Mouse (Mus musculus): ENCODE data around the gene Cd101. TPM values are rescaled to one million over a fixed set of nuclear protein-coding genes. Genes with fewer than 3 reads are reported as not detected.

Cd101 gene
- 0.05 TPM in 1 of 2 replicates, not detected in the other for polyA plus RNA-seq (2015; fragmentation: Nextera tagmentation; extraction: Ambion mirVana)

DNA sequence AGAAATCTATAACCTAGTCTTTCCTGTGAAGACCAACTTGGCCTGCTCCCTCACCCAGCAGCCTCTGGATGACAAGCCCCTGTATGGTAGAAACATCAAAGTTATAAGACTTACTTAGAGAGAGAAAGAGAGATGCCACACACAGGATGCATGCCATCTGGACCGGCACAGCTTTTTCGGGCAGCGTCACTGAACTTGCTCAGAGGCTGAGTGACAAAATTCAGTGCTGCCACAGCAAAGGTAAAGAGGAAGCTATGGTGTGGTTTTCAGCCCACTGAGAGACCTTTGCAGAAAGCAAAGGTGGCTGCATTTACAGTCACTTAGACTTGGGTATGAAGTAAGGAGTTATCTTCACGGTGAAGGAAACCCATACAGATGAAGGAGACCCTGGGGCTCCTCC lies at the start of gene Cd101:
Gene Cd101, minus strand, starts transcription at position 218 of the 400 bp plus-strand sequence.
- H3K9me3 ChIP-seq = no peaks in the 10 kb centered on the region
- H3K4me1 ChIP-seq (replicated peaks) = 0 out of 2 replicates have a peak, but pooled peaks cover 4% of the 10 kb centered on the region
- H3K4me3 ChIP-seq (replicated peaks) = no peak within 1 kb of the TSS
- H3K4me2 ChIP-seq (replicated peaks) = no peak within 1 kb of the TSS
- H3K27me3 ChIP-seq (replicated peaks) = no peaks in the 10 kb centered on the region
- WGBS = 89% methylated on average over 4 of the region's 4 CpGs
- no peaks in the 10 kb centered on the region for H3K36me3 ChIP-seq
- H3K9ac ChIP-seq = no peak within 1 kb of the TSS
- H3K27ac ChIP-seq = no peak within 1 kb of the TSS
- ATAC-seq = no peak

DNA sequence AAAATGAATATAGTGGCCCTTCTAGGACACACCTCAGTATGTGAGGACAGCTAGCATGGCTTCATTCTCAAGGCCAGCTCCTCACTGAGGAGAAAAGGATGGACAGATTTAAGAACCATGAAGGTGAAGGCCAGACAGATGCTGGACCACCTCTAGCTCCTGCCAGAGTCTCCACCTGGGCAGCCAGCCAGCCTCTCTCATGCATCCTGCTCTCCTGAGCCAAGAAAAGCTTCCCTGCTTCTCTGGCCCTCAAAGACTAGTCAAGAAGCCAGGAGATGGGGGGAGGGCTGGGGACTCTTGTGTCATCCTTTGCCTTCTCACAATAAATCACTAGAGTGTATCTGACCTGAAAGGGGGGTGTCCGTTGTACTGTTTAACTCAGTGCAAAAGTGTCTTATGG lies 49.0 kb upstream of the Cd101 start:
- Histone ChIP-seq H3K4me2 (replicated peaks) (no peak overlapping the region), H3K27ac (no peak overlapping the region), H3K9me3 (no peaks in the 10 kb centered on the region), H3K4me3 (replicated peaks) (no peak overlapping the region), H3K9ac (no peak overlapping the region), H3K4me1 (replicated peaks) (peaks cover 6% of the 10 kb centered on the region; the same call in 1 of the 2 replicates), H3K27me3 (replicated peaks) (no peaks in the 10 kb centered on the region), H3K36me3 (peaks cover 6% of the 10 kb centered on the region; the same call in 1 of the 2 replicates)
- peak; percentile 34; the same call in 1 of the 2 replicates for ATAC-seq
- WGBS = 69% methylated on average over 1 of the region's 1 CpGs

DNA sequence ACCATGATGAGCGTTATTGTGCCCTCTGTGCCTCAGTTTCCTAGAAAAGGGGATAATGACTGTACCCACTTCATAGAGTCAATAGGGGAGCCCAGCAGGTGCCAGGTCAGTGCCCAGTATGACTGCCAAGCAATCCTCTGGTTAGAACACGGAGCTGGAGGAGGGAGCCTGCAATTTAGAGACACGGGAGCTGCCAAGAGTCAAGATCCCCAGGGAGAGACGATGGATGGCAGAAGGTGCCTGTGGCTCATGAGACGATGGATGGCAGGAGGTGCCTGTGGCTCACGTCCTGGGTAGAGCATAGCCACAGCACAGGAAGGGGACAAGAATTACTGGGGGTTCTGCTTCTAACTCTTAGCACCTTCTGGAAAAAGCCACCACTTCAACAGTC lies 48.3 kb upstream of the Cd101 start:
- 85% methylated on average over 6 of the region's 6 CpGs for WGBS
- no peak overlapping the region for H3K4me3 ChIP-seq (replicated peaks)
- H3K4me1 ChIP-seq (replicated peaks) = peaks cover 6% of the 10 kb centered on the region; the same call in 1 of the 2 replicates
- H3K9me3 ChIP-seq = no peaks in the 10 kb centered on the region
- no peaks in the 10 kb centered on the region for H3K27me3 ChIP-seq (replicated peaks)
- no peak overlapping the region for H3K27ac ChIP-seq
- peaks cover 9% of the 10 kb centered on the region for H3K36me3 ChIP-seq
- H3K4me2 ChIP-seq (replicated peaks) = no peak overlapping the region
- no peak overlapping the region for H3K9ac ChIP-seq
- no peak for ATAC-seq

DNA sequence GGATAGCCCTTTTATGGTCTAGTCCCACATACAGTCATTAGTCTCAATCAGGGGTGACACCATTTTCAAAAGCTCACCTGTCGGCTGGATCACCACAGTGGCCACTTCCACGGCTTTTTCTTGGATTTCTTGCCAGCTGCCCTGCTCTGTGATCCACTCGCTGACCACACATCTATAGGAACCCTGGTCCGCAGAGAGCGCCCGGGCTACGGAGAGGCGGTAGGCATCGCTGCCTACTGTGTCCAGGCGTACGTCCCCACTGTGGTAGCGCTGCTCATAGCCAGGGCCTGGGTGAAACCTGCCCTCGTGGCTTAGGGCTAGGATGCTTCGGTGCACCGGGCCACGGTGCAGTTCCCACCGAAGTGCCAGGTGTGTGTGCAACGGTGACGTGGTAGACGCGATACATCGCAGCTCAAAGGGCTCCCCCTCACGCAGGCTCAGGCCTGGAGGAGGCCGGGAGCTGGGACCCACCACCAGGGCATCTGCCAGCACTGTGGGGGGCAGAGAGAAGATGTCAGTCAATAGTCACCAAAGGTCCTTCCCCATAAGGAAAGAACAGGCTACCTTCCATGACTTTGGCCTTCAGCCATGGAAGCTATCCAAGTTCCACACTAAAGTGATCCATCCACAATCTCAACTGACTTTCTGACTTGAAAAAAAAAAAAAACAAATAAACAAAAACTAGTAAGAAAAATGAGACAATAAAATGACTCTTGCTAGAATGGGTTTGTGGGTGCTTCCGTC lies 47.8 kb upstream of the Cd101 start:
- Histone ChIP-seq H3K9me3 (no peaks in the 10 kb centered on the region), H3K9ac (no peak overlapping the region), H3K36me3 (peaks cover 12% of the 10 kb centered on the region), H3K4me1 (replicated peaks) (peaks cover 6% of the 10 kb centered on the region; the same call in 1 of the 2 replicates), H3K4me2 (replicated peaks) (no peak overlapping the region), H3K27ac (no peak overlapping the region), H3K4me3 (replicated peaks) (no peak overlapping the region), H3K27me3 (replicated peaks) (no peaks in the 10 kb centered on the region)
- no peak for ATAC-seq
- 95% methylated on average over 25 of the region's 25 CpGs for WGBS

DNA sequence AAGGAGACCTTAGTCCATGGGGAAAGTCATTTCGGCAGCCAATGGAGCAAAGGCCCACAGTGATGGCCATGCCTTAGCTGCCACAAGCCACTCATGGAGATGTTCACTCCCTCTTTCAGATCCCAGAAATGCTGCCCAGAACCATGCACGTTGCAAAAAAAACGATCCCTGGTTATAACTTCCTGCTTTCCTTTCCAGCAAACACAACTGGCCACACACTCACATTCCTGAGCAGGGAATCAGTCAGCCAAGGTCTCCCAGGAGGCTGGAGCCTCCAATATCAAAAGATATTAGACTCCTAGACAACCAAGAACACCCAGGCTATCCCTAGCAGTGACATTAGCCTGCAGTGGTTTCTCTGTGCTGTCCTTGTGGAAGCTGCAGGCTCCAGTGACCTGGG lies 46.5 kb upstream of the Cd101 start:
- Histone ChIP-seq H3K4me1 (replicated peaks) (peaks cover 9% of the 10 kb centered on the region; the same call in 1 of the 2 replicates), H3K9ac (no peak overlapping the region), H3K36me3 (peaks cover 12% of the 10 kb centered on the region), H3K27me3 (replicated peaks) (no peaks in the 10 kb centered on the region), H3K4me2 (replicated peaks) (no peak overlapping the region), H3K9me3 (no peaks in the 10 kb centered on the region), H3K27ac (no peak overlapping the region), H3K4me3 (replicated peaks) (no peak overlapping the region)
- ATAC-seq = no peak
- whole genome bisulfite sequencing = 45% methylated on average over 3 of the region's 3 CpGs

DNA sequence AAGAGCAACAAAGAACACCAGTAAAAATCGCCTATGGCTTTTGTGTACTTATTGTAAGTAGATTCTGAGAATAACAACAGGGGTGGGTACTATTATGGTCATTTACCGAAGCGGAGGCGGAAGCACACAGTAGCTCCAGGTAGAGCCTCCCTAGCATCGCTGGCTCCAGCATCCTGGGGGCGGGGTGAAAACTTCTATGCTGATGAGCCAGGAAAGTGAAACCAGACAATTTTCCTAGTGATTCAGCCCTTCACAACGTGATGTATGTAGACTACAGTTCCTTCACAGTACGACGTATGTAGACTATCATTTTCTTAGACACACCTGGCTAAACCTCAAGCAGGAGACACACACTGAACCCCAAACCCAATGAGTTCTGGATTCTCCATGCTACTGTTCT lies 44.0 kb upstream of the Cd101 start:
- Histone ChIP-seq H3K36me3 (peaks cover 12% of the 10 kb centered on the region), H3K9me3 (no peaks in the 10 kb centered on the region), H3K4me1 (replicated peaks) (peaks cover 17% of the 10 kb centered on the region), H3K4me3 (replicated peaks) (no peak overlapping the region), H3K27me3 (replicated peaks) (no peaks in the 10 kb centered on the region), H3K27ac (no peak overlapping the region), H3K4me2 (replicated peaks) (no peak overlapping the region), H3K9ac (no peak overlapping the region)
- WGBS = 72% methylated on average over 9 of the region's 9 CpGs
- ATAC-seq = no peak

DNA sequence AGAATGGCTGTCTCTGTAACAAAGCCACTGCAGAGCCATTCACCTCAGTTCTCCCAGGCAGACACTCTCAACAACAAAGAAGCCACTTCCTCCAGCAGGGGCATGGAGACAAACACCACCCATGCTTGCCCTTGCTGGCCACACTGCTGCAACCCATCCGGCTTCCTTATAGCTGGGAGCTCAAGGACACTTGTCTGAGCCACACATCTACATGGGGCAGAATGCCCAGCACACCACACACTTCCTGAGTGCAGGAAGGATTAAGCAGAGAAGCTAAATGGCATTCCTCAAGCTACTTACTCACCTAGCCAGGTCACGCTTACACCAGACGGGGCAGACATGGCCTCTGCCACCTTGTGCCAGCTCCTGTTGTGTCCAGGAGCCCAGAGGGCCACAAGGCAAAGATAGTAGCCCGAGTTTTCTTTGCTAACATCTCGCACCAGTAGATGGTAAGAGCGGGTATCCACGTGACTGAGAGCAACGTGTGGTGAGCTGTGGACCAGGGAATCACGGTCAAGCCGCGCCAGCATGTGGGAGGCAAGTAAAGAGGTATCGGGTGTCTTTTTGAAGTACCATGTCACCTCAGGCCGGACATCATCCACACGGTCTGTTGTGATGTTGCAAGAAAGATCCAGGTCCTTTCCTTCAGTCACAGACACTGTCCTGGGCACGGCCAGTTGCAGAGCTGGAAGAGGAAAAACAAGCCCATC lies 43.3 kb upstream of the Cd101 start:
- WGBS = 89% methylated on average over 15 of the region's 15 CpGs
- H3K4me3 ChIP-seq (replicated peaks) = no peak overlapping the region
- H3K27me3 ChIP-seq (replicated peaks) = no peaks in the 10 kb centered on the region
- H3K4me1 ChIP-seq (replicated peaks) = peaks cover 14% of the 10 kb centered on the region
- H3K9me3 ChIP-seq = no peaks in the 10 kb centered on the region
- no peak overlapping the region for H3K4me2 ChIP-seq (replicated peaks)
- ATAC-seq = no peak
- H3K36me3 ChIP-seq = peaks cover 12% of the 10 kb centered on the region
- no peak overlapping the region for H3K9ac ChIP-seq
- no peak overlapping the region for H3K27ac ChIP-seq

DNA sequence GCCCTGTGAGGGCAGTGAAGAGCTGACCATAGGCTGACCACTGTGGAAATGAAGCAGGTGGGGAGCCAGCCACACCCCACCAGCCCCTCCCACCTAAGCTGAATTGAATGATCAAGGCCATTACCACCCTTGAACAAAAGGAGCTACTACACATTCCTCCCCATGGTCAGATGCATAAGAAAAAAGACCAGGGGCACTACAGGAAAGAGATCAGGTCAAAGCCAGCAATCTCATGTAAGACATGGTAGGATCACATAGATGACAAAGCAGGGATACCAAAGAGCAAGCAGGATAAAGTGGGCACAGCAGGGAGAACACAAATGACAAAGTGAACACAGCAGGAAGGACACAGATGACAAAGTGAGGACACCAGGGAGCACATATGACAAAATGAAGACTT lies 42.2 kb upstream of the Cd101 start:
- no peak for ATAC-seq
- peaks cover 13% of the 10 kb centered on the region for H3K4me1 ChIP-seq (replicated peaks)
- H3K27ac ChIP-seq = no peak overlapping the region
- no peaks in the 10 kb centered on the region for H3K9me3 ChIP-seq
- H3K27me3 ChIP-seq (replicated peaks) = no peaks in the 10 kb centered on the region
- H3K36me3 ChIP-seq = peaks cover 5% of the 10 kb centered on the region; the same call in 1 of the 2 replicates
- H3K9ac ChIP-seq = no peak overlapping the region
- no peak overlapping the region for H3K4me3 ChIP-seq (replicated peaks)
- no peak overlapping the region for H3K4me2 ChIP-seq (replicated peaks)

DNA sequence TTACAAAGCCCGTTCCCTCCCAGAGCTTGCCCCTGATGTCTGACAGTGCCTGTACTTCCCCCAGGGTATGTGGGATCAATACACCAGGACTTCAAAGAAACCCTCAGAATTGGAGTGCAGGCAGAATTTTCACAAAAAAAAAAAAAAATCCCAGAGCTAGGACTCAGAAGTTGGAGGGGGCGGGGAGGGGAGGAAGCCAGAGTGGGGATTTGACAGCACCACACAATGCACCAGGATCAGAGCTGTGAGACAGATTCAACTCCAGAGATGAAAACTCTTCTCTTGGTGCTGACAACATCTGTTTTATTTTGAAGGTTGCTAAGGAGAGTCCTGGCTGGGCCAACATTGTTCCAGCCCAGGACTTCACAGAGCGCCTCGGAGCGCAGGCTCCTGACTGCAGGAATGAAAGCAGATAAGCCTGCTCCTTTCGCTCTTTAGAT lies 41.5 kb upstream of the Cd101 start:
- no peaks in the 10 kb centered on the region for H3K27me3 ChIP-seq (replicated peaks)
- no peak overlapping the region for H3K9ac ChIP-seq
- H3K36me3 ChIP-seq = peaks cover 5% of the 10 kb centered on the region; the same call in 1 of the 2 replicates
- peak; percentile 24; the same call in 1 of the 2 replicates for ATAC-seq
- WGBS = 43% methylated on average over 6 of the region's 6 CpGs
- peak overlapping the region; percentile 64 for H3K27ac ChIP-seq
- H3K4me3 ChIP-seq (replicated peaks) = no peak overlapping the region
- no peaks in the 10 kb centered on the region for H3K9me3 ChIP-seq
- H3K4me2 ChIP-seq (replicated peaks) = no peak overlapping the region
- peaks cover 11% of the 10 kb centered on the region for H3K4me1 ChIP-seq (replicated peaks)

DNA sequence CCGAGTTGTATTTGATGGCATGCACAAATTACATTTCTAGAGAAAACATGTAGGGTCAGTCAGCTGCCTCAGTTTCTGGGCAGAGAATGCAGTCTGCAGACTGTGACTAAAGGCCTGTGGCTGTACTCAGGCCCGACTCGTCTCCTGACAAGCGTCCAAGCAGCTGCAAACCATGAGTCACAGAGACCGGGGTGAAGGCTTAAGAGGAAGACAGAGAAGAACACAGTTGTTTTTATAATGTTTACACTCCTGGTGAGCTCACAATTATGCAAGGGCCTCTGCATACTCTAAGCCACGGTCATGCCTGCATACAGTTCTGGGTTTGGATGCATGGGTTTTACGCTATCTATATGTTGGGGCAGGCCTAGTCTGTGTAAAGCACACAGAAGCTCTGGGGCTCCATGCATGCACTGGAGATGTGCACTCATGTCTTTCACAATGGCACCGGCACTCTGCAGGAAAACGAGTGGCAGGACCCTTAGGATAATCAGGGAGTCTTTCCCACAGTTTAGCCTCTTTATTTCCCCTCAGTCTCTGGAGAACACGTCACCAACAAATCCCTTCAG lies 41.0 kb upstream of the Cd101 start:
- Histone ChIP-seq H3K27me3 (replicated peaks) (no peaks in the 10 kb centered on the region), H3K9me3 (no peaks in the 10 kb centered on the region), H3K27ac (peak overlapping the region; percentile 64), H3K4me2 (replicated peaks) (no peak overlapping the region), H3K4me3 (replicated peaks) (no peak overlapping the region), H3K9ac (no peak overlapping the region), H3K4me1 (replicated peaks) (peaks cover 11% of the 10 kb centered on the region), H3K36me3 (peaks cover 5% of the 10 kb centered on the region; the same call in 1 of the 2 replicates)
- ATAC-seq = peak; percentile 65
- 44% methylated on average over 10 of the region's 10 CpGs for WGBS

DNA sequence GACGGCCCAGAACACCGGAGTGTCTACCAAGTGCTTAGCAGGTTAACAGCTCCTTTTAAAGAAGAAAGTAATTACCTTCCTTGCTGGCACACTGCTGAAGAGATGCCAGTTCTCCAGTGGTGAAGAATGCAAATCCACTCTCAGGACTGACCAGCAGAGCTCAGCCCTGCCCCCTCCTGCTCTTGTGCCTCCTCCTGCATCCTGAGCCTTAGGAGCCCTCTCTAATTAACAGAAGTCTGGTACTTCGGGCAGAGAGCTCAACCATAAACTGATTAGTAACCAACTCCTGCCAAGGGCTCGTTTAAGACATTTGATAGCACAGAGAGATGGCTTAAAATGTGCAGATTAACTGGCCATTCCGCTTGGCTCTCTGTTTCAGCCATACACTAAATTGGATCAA lies 39.3 kb upstream of the Cd101 start:
- no peak overlapping the region for H3K9ac ChIP-seq
- no peak for ATAC-seq
- H3K27me3 ChIP-seq (replicated peaks) = no peaks in the 10 kb centered on the region
- peaks cover 11% of the 10 kb centered on the region for H3K4me1 ChIP-seq (replicated peaks)
- H3K4me3 ChIP-seq (replicated peaks) = no peak overlapping the region
- 63% methylated on average over 5 of the region's 5 CpGs for WGBS
- no peak overlapping the region for H3K4me2 ChIP-seq (replicated peaks)
- H3K36me3 ChIP-seq = peaks cover 5% of the 10 kb centered on the region; the same call in 1 of the 2 replicates
- H3K9me3 ChIP-seq = no peaks in the 10 kb centered on the region
- H3K27ac ChIP-seq = no peak overlapping the region

DNA sequence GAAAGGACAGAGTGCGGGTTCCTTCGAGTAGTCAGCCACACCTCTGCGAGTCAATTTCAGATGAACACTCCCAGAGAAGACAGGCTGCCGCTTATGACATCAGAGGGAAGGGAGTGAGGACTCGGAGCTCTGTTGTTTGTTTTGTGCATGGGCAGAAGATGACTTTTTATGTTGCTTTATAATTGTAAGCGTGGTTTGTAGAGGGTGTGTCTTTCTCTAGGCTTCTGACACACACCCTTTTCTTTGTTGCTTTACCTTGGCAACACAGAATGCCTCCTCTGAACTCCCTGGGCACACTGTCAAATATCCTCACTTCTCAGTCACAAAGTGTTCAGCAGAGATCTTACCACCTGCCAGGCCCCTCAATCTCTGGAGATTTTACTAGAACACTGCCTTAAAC lies 36.8 kb upstream of the Cd101 start:
- H3K4me3 ChIP-seq (replicated peaks) = no peak overlapping the region
- no peaks in the 10 kb centered on the region for H3K27me3 ChIP-seq (replicated peaks)
- H3K9ac ChIP-seq = no peak overlapping the region
- H3K4me2 ChIP-seq (replicated peaks) = no peak overlapping the region
- no peaks in the 10 kb centered on the region for H3K36me3 ChIP-seq
- peak; percentile 50; the same call in 1 of the 2 replicates for ATAC-seq
- 78% methylated on average over 6 of the region's 6 CpGs for WGBS
- H3K27ac ChIP-seq = no peak overlapping the region
- no peaks in the 10 kb centered on the region for H3K9me3 ChIP-seq
- peaks cover 10% of the 10 kb centered on the region for H3K4me1 ChIP-seq (replicated peaks)

Data from intestine, embryonic 15.5 days (tissue).